Mouse (Mus musculus): Measurements from ENCODE around the gene Fkbp6. TPM values are rescaled to one million over a fixed set of nuclear protein-coding genes. Genes with fewer than 3 reads are reported as not detected.

The Fkbp6 gene
- polyA plus RNA-seq, 1 experiment from 2014 or later = not detected

DNA sequence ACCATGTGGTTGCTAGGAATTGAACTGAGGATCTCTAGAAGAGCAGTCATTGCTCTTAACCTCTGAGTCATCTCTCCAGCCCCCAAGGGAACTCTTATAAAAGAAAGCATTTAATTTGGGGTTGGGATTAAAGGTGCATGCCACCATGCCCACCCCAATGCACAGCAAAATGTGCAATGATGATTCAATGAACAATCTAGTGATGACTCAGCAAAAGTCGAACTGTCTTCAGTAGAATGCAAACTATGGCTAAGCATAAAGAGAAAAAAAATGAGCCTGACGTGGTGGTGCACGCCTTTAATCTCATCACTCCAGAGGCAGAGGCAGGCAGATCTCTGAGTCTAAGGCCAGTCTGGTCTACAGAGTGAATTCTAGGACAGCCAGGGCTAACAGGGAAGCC is 12.7 kb upstream of the Fkbp6 start:
- Histone ChIP-seq H3K4me3 (ENCODE audit: low read depth, low read length) (no peak overlapping the region), H3K4me1 (ENCODE audit: control insufficient read depth, insufficient read depth, low read length) (no peaks in the 10 kb centered on the region), H3K9me3 (ENCODE audit: control insufficient read depth, low read length) (no peaks in the 10 kb centered on the region), H3K27me3 (ENCODE audit: control insufficient read depth, insufficient read depth, low read length) (no peaks in the 10 kb centered on the region), H3K27ac (ENCODE audit: low read depth, low read length) (no peak overlapping the region), H3K36me3 (ENCODE audit: control insufficient read depth, insufficient read depth, low read length) (no peaks in the 10 kb centered on the region), H3K9ac (ENCODE audit: low read length) (no peak overlapping the region), H3K4me2 (ENCODE audit: low read depth) (no peak overlapping the region)
- ATAC-seq (ENCODE audit: insufficient read depth, low FRiP score, low TSS enrichment) (no peak), DNase-seq (ENCODE audit: low spot score) (no peak)
- WGBS = 94% methylated on average over 3 of the region's 3 CpGs

DNA sequence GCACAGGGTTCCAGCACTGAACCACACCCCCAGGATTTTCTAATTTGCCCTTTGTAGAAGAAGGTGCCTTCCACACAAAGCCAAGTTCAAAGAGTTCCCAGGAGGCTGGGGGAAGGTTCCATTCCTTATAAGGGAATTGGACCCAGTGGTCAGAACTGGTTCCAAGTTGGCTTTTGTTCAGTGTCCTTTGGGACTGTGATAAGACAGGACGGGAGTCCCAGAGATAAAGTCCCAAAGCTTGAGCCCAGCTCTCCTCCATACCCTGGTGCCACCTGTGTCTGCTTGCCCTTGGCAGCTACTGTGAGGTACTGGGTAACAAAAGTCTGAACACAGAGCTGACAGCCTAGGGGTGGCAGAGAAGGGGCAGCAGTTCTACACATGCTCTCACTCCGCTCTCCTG is 9.9 kb upstream of the Fkbp6 start:
- Histone ChIP-seq H3K4me1 (ENCODE audit: control insufficient read depth, insufficient read depth, low read length) (no peaks in the 10 kb centered on the region), H3K4me3 (ENCODE audit: low read depth, low read length) (no peak overlapping the region), H3K9ac (ENCODE audit: low read length) (no peak overlapping the region), H3K27ac (ENCODE audit: low read depth, low read length) (no peak overlapping the region), H3K9me3 (ENCODE audit: control insufficient read depth, low read length) (no peaks in the 10 kb centered on the region), H3K27me3 (ENCODE audit: control insufficient read depth, insufficient read depth, low read length) (no peaks in the 10 kb centered on the region), H3K36me3 (ENCODE audit: control insufficient read depth, insufficient read depth, low read length) (no peaks in the 10 kb centered on the region), H3K4me2 (ENCODE audit: low read depth) (no peak overlapping the region)
- ATAC-seq (ENCODE audit: insufficient read depth, low FRiP score, low TSS enrichment) (no peak), DNase-seq (ENCODE audit: low spot score) (no peak)
- 86% methylated on average over 2 of the region's 2 CpGs for WGBS

DNA sequence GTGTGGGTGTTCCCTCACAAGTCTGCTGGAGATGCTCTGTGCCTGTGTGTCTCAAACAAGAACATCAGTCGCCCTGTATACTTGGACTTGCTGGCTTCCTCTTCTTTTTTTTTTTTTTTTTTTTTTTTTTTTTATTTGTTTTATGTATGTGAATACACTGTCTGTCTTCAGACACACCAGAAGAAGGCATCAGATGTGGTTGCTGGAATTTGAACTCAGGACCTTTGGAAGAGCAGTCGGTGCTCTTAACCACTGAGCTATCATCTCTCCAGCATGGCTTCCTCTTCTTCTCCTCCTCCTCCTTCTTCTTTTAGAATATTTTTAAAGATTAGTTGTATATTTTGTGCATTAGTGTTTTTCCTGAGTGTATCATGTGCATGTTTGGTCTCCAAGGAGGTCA is 7.7 kb upstream of the Fkbp6 start:
- Histone ChIP-seq H3K9me3 (ENCODE audit: control insufficient read depth, low read length) (no peaks in the 10 kb centered on the region), H3K9ac (ENCODE audit: low read length) (no peak overlapping the region), H3K4me1 (ENCODE audit: control insufficient read depth, insufficient read depth, low read length) (no peaks in the 10 kb centered on the region), H3K4me3 (ENCODE audit: low read depth, low read length) (no peak overlapping the region), H3K4me2 (ENCODE audit: low read depth) (no peak overlapping the region), H3K27ac (ENCODE audit: low read depth, low read length) (no peak overlapping the region), H3K36me3 (ENCODE audit: control insufficient read depth, insufficient read depth, low read length) (no peaks in the 10 kb centered on the region), H3K27me3 (ENCODE audit: control insufficient read depth, insufficient read depth, low read length) (peaks cover 4% of the 10 kb centered on the region; the same call in 1 of the 2 replicates)
- WGBS = 91% methylated on average over 2 of the region's 2 CpGs
- ATAC-seq (ENCODE audit: insufficient read depth, low FRiP score, low TSS enrichment) (no peak), DNase-seq (ENCODE audit: low spot score) (no peak)

DNA sequence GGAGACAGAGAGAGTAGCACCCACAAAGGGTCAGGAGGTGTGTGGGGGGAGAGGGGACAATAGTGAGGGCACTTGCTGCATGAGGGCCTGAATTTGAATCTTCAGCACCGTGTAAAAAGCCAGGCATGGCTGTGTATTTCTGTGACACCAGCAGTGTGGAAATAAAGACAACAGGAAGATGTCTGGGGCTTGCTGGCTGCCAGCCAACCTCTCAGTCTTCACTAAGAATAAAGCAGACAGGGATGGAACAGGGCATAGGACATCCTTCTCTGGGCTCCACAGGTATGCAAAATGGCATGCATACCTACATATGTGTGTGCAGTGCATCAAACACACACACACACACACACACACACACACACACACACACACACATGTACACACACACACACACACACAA is 6.2 kb upstream of the Fkbp6 start:
- no peaks in the 10 kb centered on the region for H3K9me3 ChIP-seq (ENCODE audit: control insufficient read depth, low read length)
- H3K4me1 ChIP-seq (ENCODE audit: control insufficient read depth, insufficient read depth, low read length) = no peaks in the 10 kb centered on the region
- 70% methylated on average over 1 of the region's 1 CpGs for WGBS
- DNase-seq (ENCODE audit: low spot score) (no peak), ATAC-seq (ENCODE audit: insufficient read depth, low FRiP score, low TSS enrichment) (no peak)
- no peak overlapping the region for H3K9ac ChIP-seq (ENCODE audit: low read length)
- peaks cover 4% of the 10 kb centered on the region; the same call in 1 of the 2 replicates for H3K27me3 ChIP-seq (ENCODE audit: control insufficient read depth, insufficient read depth, low read length)
- H3K4me2 ChIP-seq (ENCODE audit: low read depth) = no peak overlapping the region
- H3K36me3 ChIP-seq (ENCODE audit: control insufficient read depth, insufficient read depth, low read length) = no peaks in the 10 kb centered on the region
- H3K27ac ChIP-seq (ENCODE audit: low read depth, low read length) = no peak overlapping the region
- H3K4me3 ChIP-seq (ENCODE audit: low read depth, low read length) = no peak overlapping the region

DNA sequence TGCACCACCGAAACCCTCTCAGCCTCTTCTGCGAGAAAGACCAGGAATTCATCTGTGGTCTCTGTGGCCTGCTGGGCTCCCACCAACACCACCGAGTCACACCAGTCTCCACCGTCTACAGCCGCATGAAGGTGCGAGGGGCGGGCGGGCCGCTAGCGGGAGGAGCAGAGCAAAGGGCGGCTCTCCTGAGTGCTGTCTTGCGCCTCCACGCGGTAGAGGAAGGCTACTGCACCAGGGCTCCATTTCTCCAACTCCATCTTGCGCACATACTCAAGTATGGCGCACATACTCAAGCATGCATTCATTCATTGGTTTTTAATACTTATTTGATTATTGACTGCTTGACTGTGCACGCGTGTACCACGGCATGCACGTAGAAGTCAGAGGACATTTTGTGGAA is 3.7 kb upstream of the Fkbp6 start:
- no peak overlapping the region for H3K4me3 ChIP-seq (ENCODE audit: low read depth, low read length)
- no peaks in the 10 kb centered on the region for H3K9me3 ChIP-seq (ENCODE audit: control insufficient read depth, low read length)
- DNase-seq (ENCODE audit: low spot score) = peak; percentile 65
- no peak overlapping the region for H3K4me2 ChIP-seq (ENCODE audit: low read depth)
- H3K4me1 ChIP-seq (ENCODE audit: control insufficient read depth, insufficient read depth, low read length) = no peaks in the 10 kb centered on the region
- peaks cover 4% of the 10 kb centered on the region; the same call in 1 of the 2 replicates for H3K27me3 ChIP-seq (ENCODE audit: control insufficient read depth, insufficient read depth, low read length)
- no peak overlapping the region for H3K9ac ChIP-seq (ENCODE audit: low read length)
- no peak overlapping the region for H3K27ac ChIP-seq (ENCODE audit: low read depth, low read length)
- no peak for ATAC-seq (ENCODE audit: insufficient read depth, low FRiP score, low TSS enrichment)
- no peaks in the 10 kb centered on the region for H3K36me3 ChIP-seq (ENCODE audit: control insufficient read depth, insufficient read depth, low read length)
- WGBS = 15% methylated on average over 20 of the region's 20 CpGs

DNA sequence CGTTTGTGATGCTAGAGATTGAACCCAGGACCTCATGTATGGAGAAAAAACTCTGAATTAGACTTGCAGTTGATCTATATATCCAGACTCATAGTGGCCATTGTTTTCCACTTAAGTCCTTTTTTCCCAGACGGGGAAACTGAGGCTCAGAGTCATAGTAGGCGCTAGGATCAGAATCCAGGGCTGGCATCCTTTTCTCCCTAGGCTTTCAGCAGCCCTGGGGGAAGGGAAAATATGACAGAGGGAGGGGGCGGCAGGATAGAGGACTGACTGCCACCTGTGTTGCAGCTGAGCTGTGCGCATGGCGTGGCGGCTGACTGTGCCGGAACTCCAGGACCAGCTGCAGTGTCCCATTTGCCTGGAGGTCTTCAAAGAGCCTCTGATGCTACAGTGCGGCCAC is 3.2 kb upstream of the Fkbp6 start, which contains the start of gene Trim50:
Gene Trim50 (plus strand): TSS at position 301 of the 400 bp plus-strand sequence.
- Histone ChIP-seq H3K4me3 (ENCODE audit: low read depth, low read length) (no peak within 1 kb of the TSS), H3K4me2 (ENCODE audit: low read depth) (no peak within 1 kb of the TSS), H3K9ac (ENCODE audit: low read length) (no peak within 1 kb of the TSS), H3K4me1 (ENCODE audit: control insufficient read depth, insufficient read depth, low read length) (no peaks in the 10 kb centered on the region), H3K27ac (ENCODE audit: low read depth, low read length) (no peak within 1 kb of the TSS), H3K9me3 (ENCODE audit: control insufficient read depth, low read length) (no peaks in the 10 kb centered on the region), H3K27me3 (ENCODE audit: control insufficient read depth, insufficient read depth, low read length) (peaks cover 4% of the 10 kb centered on the region; the same call in 1 of the 2 replicates), H3K36me3 (ENCODE audit: control insufficient read depth, insufficient read depth, low read length) (no peaks in the 10 kb centered on the region)
- 53% methylated on average over 9 of the region's 9 CpGs for WGBS
- no peak for DNase-seq (ENCODE audit: low spot score)
- ATAC-seq (ENCODE audit: insufficient read depth, low FRiP score, low TSS enrichment) = no peak

DNA sequence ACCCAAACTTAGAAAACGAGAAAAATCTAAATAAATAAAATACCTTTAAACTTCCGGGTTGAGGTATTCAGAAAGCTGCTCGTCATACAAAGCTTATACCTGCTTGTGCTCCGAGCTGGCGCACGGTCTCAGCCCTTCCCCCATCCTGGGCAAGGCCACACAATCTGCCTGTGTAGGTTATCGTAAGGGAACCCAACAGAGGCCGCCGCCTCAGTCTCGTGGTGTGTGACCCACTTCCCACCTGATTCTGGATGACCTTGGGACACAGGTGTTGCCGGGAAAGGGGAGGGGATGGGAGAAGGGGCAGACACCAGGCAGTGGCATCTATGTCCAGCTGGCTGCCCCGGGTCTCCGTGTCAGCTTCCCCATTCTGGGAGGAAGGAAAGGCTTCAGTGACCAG is 1.8 kb upstream of the Fkbp6 start:
- H3K9me3 ChIP-seq (ENCODE audit: control insufficient read depth, low read length) = no peaks in the 10 kb centered on the region
- peaks cover 4% of the 10 kb centered on the region; the same call in 1 of the 2 replicates for H3K27me3 ChIP-seq (ENCODE audit: control insufficient read depth, insufficient read depth, low read length)
- no peak overlapping the region for H3K4me3 ChIP-seq (ENCODE audit: low read depth, low read length)
- H3K4me2 ChIP-seq (ENCODE audit: low read depth) = no peak overlapping the region
- ATAC-seq (ENCODE audit: insufficient read depth, low FRiP score, low TSS enrichment) (no peak), DNase-seq (ENCODE audit: low spot score) (no peak)
- no peaks in the 10 kb centered on the region for H3K36me3 ChIP-seq (ENCODE audit: control insufficient read depth, insufficient read depth, low read length)
- H3K27ac ChIP-seq (ENCODE audit: low read depth, low read length) = no peak overlapping the region
- no peaks in the 10 kb centered on the region for H3K4me1 ChIP-seq (ENCODE audit: control insufficient read depth, insufficient read depth, low read length)
- H3K9ac ChIP-seq (ENCODE audit: low read length) = no peak overlapping the region
- WGBS = 88% methylated on average over 13 of the region's 13 CpGs

DNA sequence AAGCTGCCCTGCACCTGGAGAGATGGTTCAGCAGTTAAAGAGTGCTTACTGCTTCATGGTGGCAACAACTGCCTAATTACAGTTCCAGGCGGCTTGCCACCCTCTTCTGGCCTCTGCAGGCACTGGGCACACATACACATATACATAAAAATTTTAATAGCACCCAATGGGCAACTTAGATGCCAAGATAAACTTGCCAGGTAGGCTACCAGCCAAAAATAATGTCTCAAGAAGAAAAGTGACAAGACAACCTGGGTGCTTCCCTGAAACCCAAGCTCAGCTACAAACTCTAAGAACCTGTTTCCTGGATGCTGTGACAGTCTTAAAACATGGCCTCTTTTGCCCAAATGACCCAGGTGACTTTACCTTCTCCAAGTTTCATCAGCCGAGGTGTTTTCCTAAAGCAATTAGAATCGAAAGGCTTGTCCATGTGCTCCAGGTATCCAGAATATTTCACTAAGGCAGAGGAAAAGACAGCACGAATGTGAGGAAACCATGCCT is 2.3 kb downstream of the Fkbp6 start:
- H3K9ac ChIP-seq (ENCODE audit: low read length) = no peak overlapping the region
- no peak overlapping the region for H3K4me3 ChIP-seq (ENCODE audit: low read depth, low read length)
- H3K27ac ChIP-seq (ENCODE audit: low read depth, low read length) = no peak overlapping the region
- H3K4me1 ChIP-seq (ENCODE audit: control insufficient read depth, insufficient read depth, low read length) = no peaks in the 10 kb centered on the region
- DNase-seq (ENCODE audit: low spot score) (no peak), ATAC-seq (ENCODE audit: insufficient read depth, low FRiP score, low TSS enrichment) (no peak)
- no peak overlapping the region for H3K4me2 ChIP-seq (ENCODE audit: low read depth)
- 65% methylated on average over 4 of the region's 4 CpGs for WGBS
- H3K27me3 ChIP-seq (ENCODE audit: control insufficient read depth, insufficient read depth, low read length) = no peaks in the 10 kb centered on the region
- H3K36me3 ChIP-seq (ENCODE audit: control insufficient read depth, insufficient read depth, low read length) = no peaks in the 10 kb centered on the region
- no peaks in the 10 kb centered on the region for H3K9me3 ChIP-seq (ENCODE audit: control insufficient read depth, low read length)

DNA sequence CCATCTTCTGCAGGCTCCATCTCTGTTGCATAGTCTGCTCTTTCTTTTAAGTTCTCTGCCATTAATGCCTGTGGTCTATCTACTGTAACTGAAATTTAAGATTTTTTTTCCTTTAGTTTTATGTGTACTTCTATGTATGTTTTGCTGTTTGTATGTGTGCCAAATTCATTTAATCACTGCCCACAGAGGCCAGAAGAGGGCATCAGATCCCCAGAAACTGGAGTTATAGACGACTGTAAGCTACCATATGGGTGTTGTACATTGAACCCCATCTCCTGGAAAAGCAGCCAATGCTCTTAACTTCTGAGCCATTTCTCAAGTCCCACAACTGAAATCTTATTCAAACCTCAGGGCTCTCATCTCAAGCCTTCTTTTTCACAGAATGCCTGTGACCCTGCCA is 3.4 kb downstream of the Fkbp6 start:
- Histone ChIP-seq H3K27ac (ENCODE audit: low read depth, low read length) (no peak overlapping the region), H3K4me3 (ENCODE audit: low read depth, low read length) (no peak overlapping the region), H3K36me3 (ENCODE audit: control insufficient read depth, insufficient read depth, low read length) (no peaks in the 10 kb centered on the region), H3K27me3 (ENCODE audit: control insufficient read depth, insufficient read depth, low read length) (no peaks in the 10 kb centered on the region), H3K4me1 (ENCODE audit: control insufficient read depth, insufficient read depth, low read length) (no peaks in the 10 kb centered on the region), H3K9me3 (ENCODE audit: control insufficient read depth, low read length) (no peaks in the 10 kb centered on the region), H3K4me2 (ENCODE audit: low read depth) (no peak overlapping the region), H3K9ac (ENCODE audit: low read length) (no peak overlapping the region)
- no peak for DNase-seq (ENCODE audit: low spot score)
- ATAC-seq (ENCODE audit: insufficient read depth, low FRiP score, low TSS enrichment) = no peak
- 19% methylated on average over 1 of the region's 1 CpGs for WGBS

Data from neural tube, embryonic 11.5 days (tissue).